Mouse (Mus musculus): ENCODE measurements around the gene Dpy19l3. TPM values are rescaled to one million over a fixed set of nuclear protein-coding genes. Genes with fewer than 3 reads are reported as not detected.

The Dpy19l3 gene
- total and polyA plus RNA-seq, 2 experiments from 2014 or later: 36.9 to 52.7 TPM

GRCm38 (mm10) chr7:35756510-35757440, 2.5 kb upstream of the Dpy19l3 start:
- WGBS: 44% methylated on average over 14 of the region's 14 CpGs
- no peak overlapping the region for H3K9ac ChIP-seq (replicated peaks; ENCODE audit: low read length, poor library complexity, severe bottlenecking)
- no peak overlapping the region for H3K4me3 ChIP-seq (ENCODE audit: low read depth, low read length)
- TF ChIP-seq CTCF (IDR thresholded peaks at IDR 0.05): peak; percentile 50
- H3K36me3 ChIP-seq (ENCODE audit: insufficient read depth, low read length): no peaks in the 10 kb centered on the region
- DNase-seq (ENCODE audit: low spot score) (no peak), ATAC-seq (ENCODE audit: low FRiP score) (no peak)
- H3K4me2 ChIP-seq (ENCODE audit: low read depth, low read length, poor library complexity, severe bottlenecking): no peak overlapping the region
- no peak overlapping the region for H3K27ac ChIP-seq (ENCODE audit: low read depth, low read length)
- no peaks in the 10 kb centered on the region for H3K27me3 ChIP-seq (ENCODE audit: insufficient read depth, low read length)
- no peaks in the 10 kb centered on the region for H3K9me3 ChIP-seq (ENCODE audit: low read length)
- peaks cover 3% of the 10 kb centered on the region for H3K4me1 ChIP-seq (ENCODE audit: insufficient read depth, low read length)

DNA sequence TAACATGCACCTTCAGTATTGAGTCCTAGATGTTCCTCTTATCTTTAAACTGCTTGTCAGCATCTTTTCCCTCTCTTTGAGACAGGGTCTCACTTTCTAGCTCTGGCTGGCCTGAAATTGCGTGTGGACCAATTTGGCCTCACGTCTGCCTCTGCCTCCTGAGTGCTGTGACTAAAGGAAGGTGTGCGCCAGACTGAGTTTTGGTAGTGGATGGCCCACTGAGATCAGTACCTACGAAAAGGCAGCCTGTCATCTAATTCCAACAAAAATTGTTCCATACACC, 573 bp upstream of the Dpy19l3 start:
- WGBS: 67% methylated on average over 4 of the region's 4 CpGs
- Histone ChIP-seq H3K4me3 (ENCODE audit: low read depth, low read length) (peak overlapping the region; percentile 90), H3K4me1 (ENCODE audit: insufficient read depth, low read length) (peaks cover 3% of the 10 kb centered on the region), H3K36me3 (ENCODE audit: insufficient read depth, low read length) (no peaks in the 10 kb centered on the region), H3K9ac (replicated peaks; ENCODE audit: low read length, poor library complexity, severe bottlenecking) (peak overlapping the region; percentile 48), H3K9me3 (ENCODE audit: low read length) (no peaks in the 10 kb centered on the region), H3K4me2 (ENCODE audit: low read depth, low read length, poor library complexity, severe bottlenecking) (peak overlapping the region; percentile 99), H3K27me3 (ENCODE audit: insufficient read depth, low read length) (no peaks in the 10 kb centered on the region), H3K27ac (ENCODE audit: low read depth, low read length) (peak overlapping the region; percentile 63)
- DNase-seq (ENCODE audit: low spot score) (no peak), ATAC-seq (ENCODE audit: low FRiP score) (peak; percentile 0; the same call in 1 of the 2 replicates)
- no peak for TF ChIP-seq CTCF (IDR thresholded peaks at IDR 0.05)

DNA sequence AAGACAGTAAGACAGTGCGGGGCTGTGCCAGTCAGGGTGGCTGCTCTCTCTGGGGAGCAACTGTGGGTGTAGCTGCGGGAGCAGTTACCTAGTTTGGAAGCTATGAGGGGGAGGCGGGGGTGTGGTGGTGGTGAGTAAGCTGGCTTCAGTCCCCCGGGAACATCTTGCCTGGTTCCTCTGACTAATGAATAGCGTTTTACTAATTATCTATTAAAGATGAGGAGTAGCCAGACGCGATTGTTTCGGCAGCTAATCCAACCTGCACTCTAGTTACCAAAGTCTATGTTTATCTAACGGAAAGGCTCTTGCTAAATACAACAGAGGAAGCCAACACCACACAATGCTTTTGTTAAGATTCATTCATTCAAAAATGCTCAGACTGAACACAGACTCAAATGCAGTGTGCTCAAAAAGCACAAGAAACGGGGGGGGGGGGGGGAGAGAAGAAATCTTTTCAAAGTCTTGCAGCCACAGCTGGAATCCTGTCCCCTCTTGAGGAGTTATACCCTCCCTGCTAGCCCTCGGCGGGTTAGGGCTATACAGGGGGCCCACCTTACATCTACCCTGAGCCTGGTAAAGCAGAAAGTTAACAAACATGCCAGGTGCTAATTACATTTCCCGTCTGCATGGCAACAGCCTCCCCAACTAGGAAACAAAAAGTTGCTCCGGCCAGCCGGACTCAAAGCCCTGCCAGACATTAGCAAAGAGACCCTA, 778 bp downstream of the Dpy19l3 start:
- no peak for DNase-seq (ENCODE audit: low spot score)

GRCm38 (mm10) chr7:35750873-35751272, 3.4 kb downstream of the Dpy19l3 start:
- no peak overlapping the region for H3K4me2 ChIP-seq (ENCODE audit: low read depth, low read length, poor library complexity, severe bottlenecking)
- no peaks in the 10 kb centered on the region for H3K9me3 ChIP-seq (ENCODE audit: low read length)
- ATAC-seq (ENCODE audit: low FRiP score) (no peak), DNase-seq (ENCODE audit: low spot score) (no peak)
- H3K27me3 ChIP-seq (ENCODE audit: insufficient read depth, low read length): no peaks in the 10 kb centered on the region
- H3K27ac ChIP-seq (ENCODE audit: low read depth, low read length): no peak overlapping the region
- no peak for TF ChIP-seq CTCF (IDR thresholded peaks at IDR 0.05)
- WGBS: 93% methylated on average over 9 of the region's 9 CpGs
- no peak overlapping the region for H3K4me3 ChIP-seq (ENCODE audit: low read depth, low read length)
- H3K36me3 ChIP-seq (ENCODE audit: insufficient read depth, low read length): peaks cover 14% of the 10 kb centered on the region
- peaks cover 3% of the 10 kb centered on the region for H3K4me1 ChIP-seq (ENCODE audit: insufficient read depth, low read length)
- no peak overlapping the region for H3K9ac ChIP-seq (replicated peaks; ENCODE audit: low read length, poor library complexity, severe bottlenecking)

More for the DNA sequence above, 778 bp downstream of the Dpy19l3 start:
- Histone ChIP-seq H3K9ac (replicated peaks; ENCODE audit: low read length, poor library complexity, severe bottlenecking) (peak overlapping the region; percentile 76), H3K27me3 (ENCODE audit: insufficient read depth, low read length) (no peaks in the 10 kb centered on the region), H3K36me3 (ENCODE audit: insufficient read depth, low read length) (peaks cover 6% of the 10 kb centered on the region), H3K4me3 (ENCODE audit: low read depth, low read length) (peak overlapping the region; percentile 90), H3K4me1 (ENCODE audit: insufficient read depth, low read length) (peaks cover 3% of the 10 kb centered on the region), H3K27ac (ENCODE audit: low read depth, low read length) (0 out of 2 replicates have a peak overlapping the region, but pooled peaks have one; percentile 62), H3K4me2 (ENCODE audit: low read depth, low read length, poor library complexity, severe bottlenecking) (peak overlapping the region; percentile 99), H3K9me3 (ENCODE audit: low read length) (no peaks in the 10 kb centered on the region)
- no peak for TF ChIP-seq CTCF (IDR thresholded peaks at IDR 0.05)
- WGBS: 3% methylated on average over 15 of the region's 15 CpGs
- ATAC-seq (ENCODE audit: low FRiP score): no peak

GRCm38 (mm10) chr7:35747397-35747964, 6.8 kb downstream of the Dpy19l3 start:
- Histone ChIP-seq H3K9ac (replicated peaks; ENCODE audit: low read length, poor library complexity, severe bottlenecking) (no peak overlapping the region), H3K4me2 (ENCODE audit: low read depth, low read length, poor library complexity, severe bottlenecking) (no peak overlapping the region), H3K27me3 (ENCODE audit: insufficient read depth, low read length) (no peaks in the 10 kb centered on the region), H3K36me3 (ENCODE audit: insufficient read depth, low read length) (peaks cover 20% of the 10 kb centered on the region), H3K9me3 (ENCODE audit: low read length) (no peaks in the 10 kb centered on the region), H3K4me3 (ENCODE audit: low read depth, low read length) (no peak overlapping the region), H3K4me1 (ENCODE audit: insufficient read depth, low read length) (no peaks in the 10 kb centered on the region), H3K27ac (ENCODE audit: low read depth, low read length) (no peak overlapping the region)
- ATAC-seq (ENCODE audit: low FRiP score) (0 out of 2 replicates have a peak, but pooled peaks have one; percentile 44), DNase-seq (ENCODE audit: low spot score) (no peak)
- 23% methylated on average over 14 of the region's 14 CpGs for WGBS
- no peak for TF ChIP-seq CTCF (IDR thresholded peaks at IDR 0.05)
